Mouse (Mus musculus): Measurements from ENCODE around the gene 6030445D17Rik.

GRCm38 (mm10) chr4:136468553-136469327 lies 6.7 kb downstream of the 6030445D17Rik start:
- no peak for TF ChIP-seq POU5F1 (IDR thresholded peaks at IDR 0.05; ENCODE audit: borderline replicate concordance, low read length)
- TF ChIP-seq CTCF (conservative IDR thresholded peaks at IDR 0.05; ENCODE audit: low read length), result no peak

Measured in E14TG2a.4 (cell line).